14 mouse cellular contexts compared by ENCODE assay signal in the genomic region with DNA sequence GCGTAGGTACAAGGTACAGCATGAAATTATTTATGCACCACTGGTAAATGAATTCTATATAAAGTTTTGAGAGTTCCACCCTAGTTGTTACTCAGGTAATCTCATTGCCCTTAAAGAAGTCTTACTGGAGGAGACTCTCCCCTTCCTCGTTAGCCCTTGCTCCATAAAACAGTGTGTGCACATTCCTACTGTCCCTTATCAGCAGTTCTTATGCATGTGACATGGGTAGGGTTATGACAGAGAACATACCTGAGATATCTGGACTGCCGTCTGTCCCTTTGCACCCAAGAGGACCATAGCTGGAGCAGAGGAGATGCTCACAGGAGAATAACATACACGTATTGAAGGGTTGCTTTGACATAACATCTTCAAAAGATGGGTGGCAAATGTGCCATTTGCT. TPM values are rescaled to one million over a fixed set of nuclear protein-coding genes. Genes with fewer than 3 reads are reported as not detected.
"Had no signal": no experiment of that assay in that cellular context is flagged by ENCODE, and none has a peak within 500 bp of the region (broad histone marks: within the 10 kb centered on the region; RNA-seq: fewer than 3 reads in every experiment).

No protein-coding gene starts in this region.

RNA-seq across cellular contexts. Expression of a gene that starts 40.3 kb away (rescaled TPM):
- total RNA-seq: megakaryocyte progenitor cell, adult 5-6 weeks; monocyte, adult 5-6 weeks; neutrophil, adult 5-6 weeks had no signal
- polyA plus RNA-seq: liver, embryonic 16.5 days; lung, embryonic 14.5 days; lung, embryonic 16.5 days; midbrain, embryonic 11.5 days; midbrain, embryonic 13.5 days; midbrain, embryonic 15.5 days; midbrain, postnatal 0 days; neural tube, embryonic 12.5 days; spleen, adult 2 months; stomach, embryonic 15.5 days; thymus, postnatal 0 days had no signal
